Mouse (Mus musculus) testis, adult 10 weeks (tissue): Measurements from ENCODE around the gene Gng4. TPM values are rescaled to one million over a fixed set of nuclear protein-coding genes. Genes with fewer than 3 reads are reported as not detected.

ENCODE experiments used
- polyA plus RNA-seq: library from polyadenylated mRNA; stranded (reverse); fragments of 350-450 nt; fragmentation: Illumina TruSeq; extraction: RNeasy Lipid Tissue Mini Kit (QIAGEN cat#74804); gene quantifications from one replicate; pipeline ENCODE4 v1.2.3, GENCODE M21; 2014; ENCODE audit warnings: low read depth, low replicate concordance

Gng4 gene
- polyA plus RNA-seq, result 0.06 TPM

GRCm38 (mm10) chr13:13783894-13784419 is at the start of gene Gng4:
Gene Gng4, plus strand, starts transcription at chr13:13784059.

Other genes with a start within 250 kb of the Gng4 start
- 10.4 TPM for gene Lyst, start 193.7 kb upstream of the Gng4 start, polyA plus RNA-seq
- 27.1 TPM for gene B3galnt2, start 170.4 kb downstream of the Gng4 start, polyA plus RNA-seq